Mouse (Mus musculus) ES-E14 (cell line): ENCODE results near the gene Fosl2. TPM values are rescaled to one million over a fixed set of nuclear protein-coding genes. Genes with fewer than 3 reads are reported as not detected.

Experiments used
- DNase-seq: peaks from one replicate; pipeline ENCODE4 v3.0.0-alpha.2; 2013; ENCODE audit warnings: low read depth, low spot score
- H3K27ac ChIP-seq: 2 replicates; pipeline ENCODE4 v1.5.1; 2012; ENCODE audit warnings: low read depth, mild to moderate bottlenecking, low read length, moderate library complexity, mixed read lengths; ENCODE audit not compliant: poor library complexity, insufficient read depth, severe bottlenecking
- H3K36me3 ChIP-seq: 2 replicates; pipeline ENCODE4 v1.6.1; 2012; ENCODE audit warnings: mild to moderate bottlenecking, low read length, moderate library complexity, mixed read lengths; ENCODE audit not compliant: control insufficient read depth, poor library complexity, insufficient read depth, severe bottlenecking
- H3K4me1 ChIP-seq, 2 experiments: fragments of 150-350 bp in 1 of 2; sonication (generic) in 1 of 2; 2 replicates each; pipeline ENCODE4 v1.6.1; 2012; ENCODE audit warnings: low read length in 2 of 2, mild to moderate bottlenecking in 1 of 2, mixed read lengths in 1 of 2; ENCODE audit not compliant: control insufficient read depth in 2 of 2, insufficient read depth in 2 of 2, poor library complexity in 1 of 2
- H3K4me3 ChIP-seq, 2 experiments: fragments of 150-350 bp in 1 of 2; sonication (generic) in 1 of 2; 2 replicates each; pipeline ENCODE4 v1.5.1; 2012; ENCODE audit warnings: low read length in 2 of 2, low read depth in 1 of 2, mild to moderate bottlenecking in 1 of 2, mixed read lengths in 1 of 2; ENCODE audit not compliant: insufficient read depth in 1 of 2, poor library complexity in 1 of 2, severe bottlenecking in 1 of 2
- H3K9ac ChIP-seq: 2 replicates; pipeline ENCODE4 v1.6.1; 2012; ENCODE audit warnings: low read depth, mild to moderate bottlenecking, low read length, mixed read lengths; ENCODE audit not compliant: poor library complexity, insufficient read depth, severe bottlenecking
- H3K9me3 ChIP-seq: fragments of 150-350 bp; sonication (generic); 2 replicates; pipeline ENCODE4 v1.6.1; 2012; ENCODE audit warnings: low read depth, mild to moderate bottlenecking, low read length; ENCODE audit not compliant: control insufficient read depth, insufficient read depth
- CHD2 ChIP-seq: IDR thresholded peaks from 2 replicates; pipeline ENCODE4 v1.6.1; 2014; ENCODE audit warnings: mild to moderate bottlenecking, low read depth, low read length, inconsistent platforms
- HCFC1 ChIP-seq: IDR thresholded peaks from 2 replicates; pipeline ENCODE4 v1.6.1; 2012; ENCODE audit warnings: low read length, inconsistent platforms, borderline replicate concordance; ENCODE audit not compliant: insufficient read depth
- MAFK ChIP-seq: IDR thresholded peaks from 2 replicates; pipeline ENCODE4 v1.6.1; 2014; ENCODE audit warnings: mild to moderate bottlenecking, low read depth, low read length, inconsistent platforms; ENCODE audit not compliant: insufficient read depth
- ZC3H11A ChIP-seq: IDR thresholded peaks from 2 replicates; pipeline ENCODE4 v1.6.1; 2012; ENCODE audit warnings: low read depth, mild to moderate bottlenecking, inconsistent platforms, low read length, borderline replicate concordance
- ZNF384 ChIP-seq: IDR thresholded peaks from 2 replicates; pipeline ENCODE4 v1.6.1; 2012; ENCODE audit warnings: low read depth, low read length, inconsistent platforms
- in situ Hi-C, 2 experiments: fragments of 600-800 bp; cut with MboI; formaldehyde crosslinking; loops; one replicate each; pipeline ENCODE4 v1.15.1; 2025; ENCODE audit warnings: low sequenced_read_pairs in 2 of 2, inconsistent platforms in 1 of 2; ENCODE audit not compliant: unreplicated experiment in 2 of 2
- total RNA-seq: library from RNA; depleted of rRNA; stranded (reverse); fragments of 300-350 nt; gene quantifications from 2 replicates; pipeline ENCODE4 v1.2.3, GENCODE M21; 2012

Fosl2 gene
- total RNA-seq, 1 experiment = 15.0 TPM

DNA sequence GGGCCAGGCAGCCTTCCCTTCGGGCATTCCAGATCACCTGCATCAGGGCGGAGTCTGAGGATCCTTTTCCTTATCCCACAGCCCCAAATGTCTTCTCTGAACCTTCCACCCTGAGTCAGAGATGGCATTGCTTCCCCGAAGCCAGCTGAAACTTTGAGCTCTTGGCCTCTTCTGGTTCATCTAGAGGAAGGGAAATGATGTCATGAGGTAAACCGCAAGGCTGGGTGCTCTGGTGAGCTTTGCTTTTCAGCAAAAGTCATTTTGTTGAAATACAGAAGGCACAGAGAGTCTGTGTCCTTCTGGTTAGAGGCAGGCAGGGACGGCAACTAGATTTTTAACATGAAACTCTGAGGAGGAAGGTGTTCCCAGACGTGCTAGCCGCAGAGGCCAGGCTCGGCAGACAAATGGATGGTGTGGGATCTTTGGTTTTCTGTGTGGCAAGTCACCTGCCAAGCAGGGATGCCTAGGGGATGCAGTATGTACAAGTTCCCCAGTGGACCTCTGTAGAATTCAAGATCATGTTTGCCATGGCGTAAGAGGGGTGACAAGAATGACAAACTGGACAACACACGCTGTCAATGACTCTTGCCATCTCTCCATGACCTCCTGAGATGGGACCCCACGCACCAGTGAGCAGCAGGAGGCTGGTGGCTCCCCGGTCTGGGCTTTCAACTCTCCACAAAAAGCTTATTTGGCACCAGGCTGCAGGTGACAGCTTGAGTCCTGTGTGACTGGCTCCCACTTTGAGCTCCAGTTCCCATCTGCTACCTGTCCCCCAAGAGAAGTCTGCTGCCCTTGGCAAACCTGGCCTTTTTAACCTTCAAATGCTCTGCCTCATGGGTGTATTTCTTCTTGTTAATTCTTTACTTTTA, 31.2 kb upstream of the Fosl2 start:
- Histone ChIP-seq H3K9ac (no peak overlapping the region), H3K4me1 (no peaks in the 10 kb centered on the region), H3K9me3 (no peaks in the 10 kb centered on the region), H3K36me3 (no peaks in the 10 kb centered on the region), H3K4me3 (no peak overlapping the region), H3K27ac (no peak overlapping the region)
- no peak for DNase-seq
- in situ Hi-C loops = no loop called here
- TF ChIP-seq HCFC1 = no peak
- no peak for TF ChIP-seq ZNF384
- TF ChIP-seq CHD2 = no peak
- TF ChIP-seq ZC3H11A = no peak
- TF ChIP-seq MAFK = no peak

DNA sequence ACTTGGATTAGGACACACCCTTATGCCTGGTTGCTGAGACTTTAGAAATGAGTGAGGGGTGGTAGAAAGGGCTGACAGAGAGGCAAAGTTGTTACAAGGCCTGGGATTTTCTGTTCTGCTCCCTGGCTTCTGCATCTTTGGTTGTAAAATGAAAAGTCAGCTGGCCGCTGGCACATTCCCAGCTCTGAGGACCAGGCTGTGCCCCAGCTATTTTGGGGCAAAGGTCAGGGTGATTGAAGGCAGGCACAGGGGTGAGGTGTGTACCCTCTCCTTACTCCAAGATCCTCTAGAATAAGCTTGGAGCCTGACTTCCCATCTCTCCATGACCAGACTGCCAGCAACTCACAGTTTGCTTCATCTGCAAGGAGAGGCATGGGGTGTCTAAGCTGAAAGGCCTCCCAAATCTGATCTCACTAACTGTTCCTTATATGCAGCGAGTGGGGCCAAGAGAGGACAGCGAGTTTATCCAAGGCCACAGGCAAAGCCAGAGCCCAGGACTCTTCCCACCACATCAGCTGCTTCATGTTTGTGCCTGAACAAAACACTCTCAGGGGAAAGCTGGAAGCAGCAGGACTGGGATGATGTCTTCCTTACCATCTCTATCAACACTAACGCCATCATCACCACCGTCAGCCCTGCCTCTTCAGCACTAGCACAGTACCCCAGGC, 29.0 kb upstream of the Fosl2 start:
- TF ChIP-seq MAFK = no peak
- TF ChIP-seq ZNF384 = no peak
- no peak for TF ChIP-seq ZC3H11A
- TF ChIP-seq HCFC1 = no peak
- TF ChIP-seq CHD2 = no peak
- H3K36me3 ChIP-seq = no peaks in the 10 kb centered on the region
- in situ Hi-C loops = no loop called here
- no peak overlapping the region for H3K4me3 ChIP-seq
- H3K9ac ChIP-seq = no peak overlapping the region
- DNase-seq = no peak
- H3K9me3 ChIP-seq = no peaks in the 10 kb centered on the region
- H3K27ac ChIP-seq = no peak overlapping the region
- no peaks in the 10 kb centered on the region for H3K4me1 ChIP-seq

DNA sequence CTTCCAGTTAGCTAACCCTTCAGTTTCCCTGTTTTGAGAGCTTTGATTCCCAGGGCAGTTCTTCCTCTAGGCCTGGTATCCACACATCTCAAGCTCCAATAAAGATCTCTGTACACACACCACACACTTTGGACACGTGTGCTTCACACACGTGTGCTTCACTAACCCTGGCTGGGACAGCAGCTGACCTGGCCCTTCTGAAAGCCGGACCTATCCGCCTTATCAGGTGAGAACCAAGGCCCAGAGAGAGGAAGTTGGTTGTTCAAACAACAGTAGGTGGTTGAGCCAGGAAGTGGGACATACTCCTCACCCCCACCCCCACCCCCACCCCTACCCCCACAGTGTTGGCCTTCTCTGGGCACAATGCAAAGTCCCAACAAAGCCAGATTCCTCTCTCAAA, 24.9 kb upstream of the Fosl2 start:
- in situ Hi-C loops = no loop called here
- no peak for DNase-seq
- Histone ChIP-seq H3K4me1 (no peaks in the 10 kb centered on the region), H3K27ac (no peak overlapping the region), H3K9ac (no peak overlapping the region), H3K4me3 (no peak overlapping the region), H3K36me3 (no peaks in the 10 kb centered on the region), H3K9me3 (no peaks in the 10 kb centered on the region)
- TF ChIP-seq ZNF384 = no peak
- TF ChIP-seq CHD2 = no peak
- no peak for TF ChIP-seq HCFC1
- no peak for TF ChIP-seq ZC3H11A
- no peak for TF ChIP-seq MAFK

DNA sequence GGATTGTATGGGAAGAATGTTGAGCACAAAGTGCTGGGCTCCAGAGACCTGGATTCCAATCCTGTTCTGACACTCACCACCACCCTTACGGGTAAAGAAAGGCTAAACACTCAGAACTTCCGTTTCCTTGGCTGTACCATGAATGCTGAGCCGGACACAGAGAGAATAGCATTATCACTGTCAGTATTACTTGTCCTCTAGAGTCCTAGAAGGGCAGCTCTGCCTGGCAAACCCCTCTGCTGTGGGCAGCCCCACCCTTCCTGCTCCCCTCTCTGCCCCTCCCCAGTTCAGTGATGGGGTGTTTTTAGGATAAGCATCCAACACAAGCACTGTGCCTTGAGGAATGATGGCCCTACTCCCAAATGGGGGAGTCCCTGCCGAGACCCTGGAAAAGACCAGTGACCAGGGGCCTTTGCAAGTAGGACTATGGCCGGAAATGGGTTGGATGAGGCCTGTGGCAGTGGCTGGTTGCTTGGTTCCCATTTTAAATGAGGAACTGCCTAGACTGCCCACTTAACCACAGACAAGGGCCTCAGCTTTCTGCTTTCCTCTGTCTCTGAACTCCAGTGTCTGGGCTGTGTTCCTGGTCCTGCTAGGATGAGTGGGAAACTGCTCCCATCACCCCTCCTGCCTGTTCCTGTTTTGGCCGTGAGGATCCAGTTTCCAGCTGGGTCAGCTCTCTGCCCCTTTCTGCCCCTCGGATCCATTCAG, 23.2 kb upstream of the Fosl2 start:
- Histone ChIP-seq H3K4me1 (no peaks in the 10 kb centered on the region), H3K9me3 (no peaks in the 10 kb centered on the region), H3K36me3 (no peaks in the 10 kb centered on the region), H3K27ac (no peak overlapping the region), H3K9ac (no peak overlapping the region), H3K4me3 (no peak overlapping the region)
- TF ChIP-seq HCFC1 (no peak), MAFK (no peak), ZC3H11A (no peak), ZNF384 (no peak), CHD2 (no peak)
- in situ Hi-C loops = no loop called here
- no peak for DNase-seq
